Mouse (Mus musculus) kidney, postnatal 14 days (tissue): ENCODE measurements at regions not wholly inside any gene's neighbourhood (a gene's known extent, or its start where the extent isn't known, plus 50 kb on each side); places are given as distances from the start of the nearest gene placed in this dataset.

Source experiments
- DNase-seq: peaks from one replicate; pipeline ENCODE4 v3.0.0; 2022; ENCODE audit warnings: mixed read lengths

- no peak for DNase-seq
Observed at GRCm38 (mm10) chr4:105469300-105469821, 312.2 kb downstream of the Plpp3 start.

GRCm38 (mm10) chr4:105474765-105475560 is 314.7 kb upstream of the Gm12728 start:
- peak; percentile 58 for DNase-seq

GRCm38 (mm10) chr4:105476332-105476731 is 313.3 kb upstream of the Gm12728 start:
- no peak for DNase-seq

- DNase-seq = no peak
Observed at GRCm38 (mm10) chr4:105486376-105486775, 303.3 kb upstream of the Gm12728 start.

- DNase-seq = no peak
Observed at GRCm38 (mm10) chr4:105496176-105496575, 293.5 kb upstream of the Gm12728 start.

- peak; percentile 47 for DNase-seq
Observed at GRCm38 (mm10) chr4:105506190-105506589, 283.5 kb upstream of the Gm12728 start.

GRCm38 (mm10) chr4:105507221-105507620 is 282.4 kb upstream of the Gm12728 start:
- peak; percentile 41 for DNase-seq

- no peak for DNase-seq
Observed at GRCm38 (mm10) chr4:105509091-105509490, 280.6 kb upstream of the Gm12728 start.

GRCm38 (mm10) chr4:105510406-105510805 is 279.3 kb upstream of the Gm12728 start:
- DNase-seq = no peak

GRCm38 (mm10) chr4:105525135-105525534 is 264.5 kb upstream of the Gm12728 start:
- no peak for DNase-seq

- DNase-seq = no peak
Observed at GRCm38 (mm10) chr4:105526755-105527154, 262.9 kb upstream of the Gm12728 start.

GRCm38 (mm10) chr4:105527316-105527715 is 262.4 kb upstream of the Gm12728 start:
- DNase-seq = no peak

GRCm38 (mm10) chr4:105531651-105532425 is 257.8 kb upstream of the Gm12728 start:
- no peak for DNase-seq

- peak; percentile 52 for DNase-seq
Observed at GRCm38 (mm10) chr4:105535451-105535850, 254.2 kb upstream of the Gm12728 start.

GRCm38 (mm10) chr4:105545486-105545885 is 244.2 kb upstream of the Gm12728 start:
- no peak for DNase-seq

- DNase-seq = peak; percentile 45
Observed at GRCm38 (mm10) chr4:105549744-105550440, 239.8 kb upstream of the Gm12728 start.

- peak; percentile 32 for DNase-seq
Observed at GRCm38 (mm10) chr4:105551966-105552685, 237.5 kb upstream of the Gm12728 start.

GRCm38 (mm10) chr4:105554994-105555393 is 234.7 kb upstream of the Gm12728 start:
- DNase-seq = no peak

GRCm38 (mm10) chr4:105555941-105556340 is 233.7 kb upstream of the Gm12728 start:
- DNase-seq = no peak

GRCm38 (mm10) chr4:105557396-105557795 is 232.3 kb upstream of the Gm12728 start:
- DNase-seq = peak; percentile 4

- peak; percentile 27 for DNase-seq
Observed at GRCm38 (mm10) chr4:105560055-105560454, 229.6 kb upstream of the Gm12728 start.

GRCm38 (mm10) chr4:105560781-105561180 is 228.9 kb upstream of the Gm12728 start:
- DNase-seq = no peak
